Mouse (Mus musculus) neural tube, embryonic 11.5 days (tissue): ENCODE data around the gene Ndrg3. TPM values are rescaled to one million over a fixed set of nuclear protein-coding genes. Genes with fewer than 3 reads are reported as not detected.

Experiments
- ATAC-seq: fragments of 200-750 bp; cut with Nextera tagmentation; 2 replicates; pipeline ENCODE4 v1.8.0; 2017; ENCODE audit warnings: moderate number of reproducible peaks, mild to moderate bottlenecking, moderate TSS enrichment, moderate library complexity; ENCODE audit not compliant: insufficient read depth, low FRiP score, low TSS enrichment
- DNase-seq: peaks from one replicate; pipeline ENCODE4 v3.0.0-alpha.2; 2015; ENCODE audit warnings: low spot score
- H3K27ac ChIP-seq: fragments of 300-500 bp; sonication (generic); 2 replicates; pipeline ENCODE4 v1.5.1; 2014; ENCODE audit warnings: low read depth, mild to moderate bottlenecking, low read length
- H3K27me3 ChIP-seq: fragments of 300-500 bp; sonication (generic); 2 replicates; pipeline ENCODE4 v1.6.1; 2014; ENCODE audit warnings: mild to moderate bottlenecking, low read length, mixed read lengths; ENCODE audit not compliant: control insufficient read depth, insufficient read depth
- H3K36me3 ChIP-seq: fragments of 300-500 bp; sonication (generic); 2 replicates; pipeline ENCODE4 v1.6.1; 2014; ENCODE audit warnings: mild to moderate bottlenecking, low read length, moderate library complexity, mixed read lengths; ENCODE audit not compliant: control insufficient read depth, insufficient read depth
- H3K4me1 ChIP-seq: fragments of 300-500 bp; sonication (generic); 2 replicates; pipeline ENCODE4 v1.6.1; 2014; ENCODE audit warnings: low read length, mixed read lengths; ENCODE audit not compliant: control insufficient read depth, insufficient read depth
- H3K4me2 ChIP-seq: fragments of 300-500 bp; sonication (generic); 2 replicates; pipeline ENCODE4 v1.6.1; 2014; ENCODE audit warnings: low read depth, mild to moderate bottlenecking, moderate library complexity
- H3K4me3 ChIP-seq: fragments of 300-500 bp; sonication (generic); 2 replicates; pipeline ENCODE4 v1.5.1; 2014; ENCODE audit warnings: low read depth, low read length
- H3K9ac ChIP-seq: fragments of 300-500 bp; sonication (generic); 2 replicates; pipeline ENCODE4 v1.6.1; 2014; ENCODE audit warnings: mild to moderate bottlenecking, low read length
- H3K9me3 ChIP-seq: fragments of 300-500 bp; sonication (generic); 2 replicates; pipeline ENCODE4 v1.6.1; 2016; ENCODE audit warnings: low read length; ENCODE audit not compliant: control insufficient read depth
- WGBS: fragments of 180-500 bp; shearing (Covaris S2); extraction: QIAGEN DNeasy Blood & Tissue Kit; methylation state at CpG from one replicate; pipeline ENCODE4 v1.1.7; 2014; 5-methylcytosine and 5-hydroxymethylcytosine counted together
- polyA plus RNA-seq: library from polyadenylated mRNA; unstranded; fragments of >200 nt; fragmentation: Nextera tagmentation; extraction: Ambion mirVana; gene quantifications from 2 replicates; pipeline ENCODE4 v1.2.1, GENCODE M21; 2014

Gene Ndrg3
- polyA plus RNA-seq, 1 experiment from 2014 or later, result 58.9 TPM

DNA sequence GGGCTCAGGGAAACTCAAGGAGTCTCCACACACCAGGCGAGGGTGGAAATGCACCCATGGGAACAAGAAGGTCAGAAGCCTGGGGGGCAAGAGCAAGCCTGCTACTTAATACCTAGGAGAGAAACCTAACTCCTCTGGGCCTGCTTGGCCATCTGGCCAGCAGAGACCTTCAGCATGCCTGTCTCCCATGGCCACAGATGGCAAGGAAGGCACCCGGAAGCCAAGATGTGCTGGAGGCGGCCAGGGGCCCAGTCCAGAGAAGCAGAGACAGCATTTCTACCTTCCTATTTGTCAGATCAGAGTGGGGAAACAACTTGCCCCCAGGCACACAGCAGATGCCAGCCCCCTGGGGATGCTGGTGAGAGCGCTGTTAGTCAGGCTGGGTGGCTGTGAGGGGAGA is 36.4 kb upstream of the Ndrg3 start:
- Histone ChIP-seq H3K27me3 (no peaks in the 10 kb centered on the region), H3K4me2 (no peak overlapping the region), H3K27ac (no peak overlapping the region), H3K4me3 (no peak overlapping the region), H3K36me3 (peaks cover 71% of the 10 kb centered on the region), H3K4me1 (no peaks in the 10 kb centered on the region), H3K9me3 (no peaks in the 10 kb centered on the region), H3K9ac (no peak overlapping the region)
- no peak for ATAC-seq
- DNase-seq, result no peak
- whole genome bisulfite sequencing, result 88% methylated on average over 4 of the region's 4 CpGs

- no peaks in the 10 kb centered on the region for H3K4me1 ChIP-seq
- H3K36me3 ChIP-seq, result peaks cover 73% of the 10 kb centered on the region
- H3K9ac ChIP-seq, result no peak overlapping the region
- no peak overlapping the region for H3K27ac ChIP-seq
- WGBS, result 92% methylated on average over 21 of the region's 21 CpGs
- H3K27me3 ChIP-seq, result no peaks in the 10 kb centered on the region
- H3K4me3 ChIP-seq, result no peak overlapping the region
- H3K4me2 ChIP-seq, result no peak overlapping the region
- DNase-seq (no peak), ATAC-seq (no peak)
- H3K9me3 ChIP-seq, result no peaks in the 10 kb centered on the region
These were observed 35.5 kb upstream of the Ndrg3 start for GRCm38 (mm10) chr2:157027106-157028008.

DNA sequence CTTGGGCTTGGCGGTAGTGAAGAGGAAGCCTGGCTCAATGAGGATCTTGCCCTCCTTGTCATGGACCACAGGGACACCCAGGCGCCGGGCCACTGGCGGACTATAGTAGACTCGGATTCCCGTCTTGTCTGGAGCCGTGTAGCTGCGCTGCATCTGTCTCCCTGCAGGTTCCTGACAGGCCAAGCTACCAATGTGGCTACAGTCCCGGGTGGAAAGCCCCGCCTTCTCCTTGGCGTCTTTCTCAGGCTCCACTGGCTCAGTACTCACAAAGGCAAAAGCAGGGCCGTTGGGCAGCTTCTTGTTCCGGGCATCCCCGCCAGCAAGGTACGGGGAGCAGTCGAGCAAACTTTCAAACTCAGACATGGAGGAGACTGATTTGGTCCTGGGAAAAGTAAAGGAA is 29.3 kb upstream of the Ndrg3 start:
- H3K9ac ChIP-seq, result no peak overlapping the region
- ATAC-seq (no peak), DNase-seq (no peak)
- peaks cover 70% of the 10 kb centered on the region for H3K36me3 ChIP-seq
- H3K4me3 ChIP-seq, result no peak overlapping the region
- H3K4me2 ChIP-seq, result no peak overlapping the region
- 96% methylated on average over 16 of the region's 16 CpGs for WGBS
- no peaks in the 10 kb centered on the region for H3K27me3 ChIP-seq
- no peaks in the 10 kb centered on the region for H3K9me3 ChIP-seq
- H3K27ac ChIP-seq, result no peak overlapping the region
- H3K4me1 ChIP-seq, result no peaks in the 10 kb centered on the region

DNA sequence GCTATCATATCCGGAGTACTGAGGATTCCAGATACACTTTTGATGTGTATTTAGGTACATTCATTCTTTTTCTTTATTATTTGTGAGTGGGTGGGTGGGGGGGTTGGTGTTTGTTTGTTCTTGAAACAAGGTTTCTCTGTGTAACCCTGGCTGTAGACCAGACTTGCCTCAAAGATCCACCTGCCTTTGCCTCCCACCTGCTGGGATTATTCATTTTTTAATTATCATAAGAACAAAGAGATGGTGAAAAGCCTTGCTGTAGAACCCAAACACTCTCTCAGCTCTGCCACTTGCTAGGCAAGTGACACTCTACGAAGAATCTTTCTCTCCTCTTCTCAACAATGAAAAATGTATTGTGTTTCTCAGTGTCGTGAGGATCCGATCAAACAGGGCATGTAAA is 27.4 kb upstream of the Ndrg3 start:
- no peak for DNase-seq
- Histone ChIP-seq H3K4me3 (no peak overlapping the region), H3K4me1 (no peaks in the 10 kb centered on the region), H3K27ac (no peak overlapping the region), H3K4me2 (no peak overlapping the region), H3K9me3 (no peaks in the 10 kb centered on the region), H3K9ac (no peak overlapping the region), H3K27me3 (no peaks in the 10 kb centered on the region), H3K36me3 (peaks cover 58% of the 10 kb centered on the region)
- 91% methylated on average over 4 of the region's 4 CpGs for WGBS
- no peak for ATAC-seq

- DNase-seq (no peak), ATAC-seq (no peak)
- Histone ChIP-seq H3K4me3 (no peak overlapping the region), H3K4me1 (no peaks in the 10 kb centered on the region), H3K27me3 (no peaks in the 10 kb centered on the region), H3K4me2 (no peak overlapping the region), H3K9me3 (no peaks in the 10 kb centered on the region), H3K27ac (no peak overlapping the region), H3K36me3 (peaks cover 41% of the 10 kb centered on the region), H3K9ac (no peak overlapping the region)
- WGBS, result 86% methylated on average over 18 of the region's 18 CpGs
These were observed 24.8 kb upstream of the Ndrg3 start for GRCm38 (mm10) chr2:157016529-157017270.

- Histone ChIP-seq H3K27ac (no peak overlapping the region), H3K9ac (no peak overlapping the region), H3K36me3 (peaks cover 11% of the 10 kb centered on the region), H3K4me2 (no peak overlapping the region), H3K9me3 (no peaks in the 10 kb centered on the region), H3K27me3 (no peaks in the 10 kb centered on the region), H3K4me3 (no peak overlapping the region), H3K4me1 (no peaks in the 10 kb centered on the region)
- ATAC-seq, result no peak
- 85% methylated on average over 6 of the region's 6 CpGs for WGBS
- DNase-seq, result no peak
These were observed 20.5 kb upstream of the Ndrg3 start for GRCm38 (mm10) chr2:157012341-157012740.

- ATAC-seq (no peak), DNase-seq (no peak)
- Histone ChIP-seq H3K36me3 (no peaks in the 10 kb centered on the region), H3K9me3 (no peaks in the 10 kb centered on the region), H3K9ac (no peak overlapping the region), H3K4me3 (no peak overlapping the region), H3K27me3 (no peaks in the 10 kb centered on the region), H3K4me1 (peaks cover 3% of the 10 kb centered on the region; the same call in 1 of the 2 replicates), H3K27ac (no peak overlapping the region; the same call in 1 of the 2 replicates), H3K4me2 (no peak overlapping the region)
- WGBS, result 69% methylated on average over 11 of the region's 11 CpGs
These were observed 18.9 kb upstream of the Ndrg3 start for GRCm38 (mm10) chr2:157010634-157011310.

DNA sequence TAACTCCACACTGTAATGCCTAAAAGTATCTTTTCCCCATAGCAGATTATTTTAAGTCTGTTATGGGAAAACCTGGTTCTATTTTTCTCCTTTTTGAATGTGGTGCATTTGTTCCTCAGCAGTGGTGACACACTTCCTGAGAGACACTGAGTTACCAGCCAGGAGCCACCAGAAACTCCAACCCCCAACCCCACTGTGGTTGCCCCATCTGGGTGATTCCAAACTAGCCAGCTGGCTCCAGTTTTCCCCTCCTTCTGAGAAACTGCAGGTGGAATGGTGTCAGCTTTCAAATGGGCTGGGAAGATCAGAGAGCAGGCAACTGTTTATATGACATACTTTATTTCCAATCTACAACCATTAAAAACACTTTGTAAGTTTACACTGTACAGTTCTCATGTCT is 18.3 kb upstream of the Ndrg3 start:
- Histone ChIP-seq H3K9ac (no peak overlapping the region), H3K27me3 (no peaks in the 10 kb centered on the region), H3K4me1 (peaks cover 3% of the 10 kb centered on the region; the same call in 1 of the 2 replicates), H3K9me3 (no peaks in the 10 kb centered on the region), H3K27ac (no peak overlapping the region), H3K36me3 (no peaks in the 10 kb centered on the region), H3K4me2 (no peak overlapping the region), H3K4me3 (no peak overlapping the region)
- no peak for DNase-seq
- no peak for ATAC-seq
